Mouse (Mus musculus): ENCODE measurements at regions not wholly inside any gene's neighbourhood (a gene's known extent, or its start where the extent isn't known, plus 50 kb on each side); places are given as distances from the start of the nearest gene placed in this dataset.
"Not testable (repeated sequence)": the region's sequence is repeated elsewhere in the genome, so short reads cannot be mapped to it uniquely, and the experiment has no call there.

DNA sequence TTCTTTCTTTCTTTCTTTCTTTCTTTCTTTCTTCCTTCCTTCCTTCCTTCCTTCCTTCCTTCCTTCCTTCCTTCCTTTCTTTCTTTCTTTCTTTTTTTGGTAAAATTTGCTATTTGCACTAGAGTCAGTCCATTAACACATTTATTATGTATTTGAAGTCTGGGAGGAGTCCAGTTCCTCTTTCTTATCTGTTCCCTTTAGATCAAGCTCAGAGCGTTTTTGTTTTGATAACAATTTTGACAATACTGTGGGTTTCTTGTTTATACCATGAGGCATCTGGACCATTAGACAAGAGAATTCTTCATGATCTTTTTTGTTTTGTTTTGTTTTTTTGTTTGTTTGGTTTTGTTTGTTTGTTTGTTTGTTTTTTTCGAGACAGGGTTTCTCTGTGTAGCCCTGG lies 52.3 kb upstream of the Cttnbp2 start:
- not testable (repeated sequence) for DNase-seq (ENCODE audit: low read depth, low spot score)

DNA sequence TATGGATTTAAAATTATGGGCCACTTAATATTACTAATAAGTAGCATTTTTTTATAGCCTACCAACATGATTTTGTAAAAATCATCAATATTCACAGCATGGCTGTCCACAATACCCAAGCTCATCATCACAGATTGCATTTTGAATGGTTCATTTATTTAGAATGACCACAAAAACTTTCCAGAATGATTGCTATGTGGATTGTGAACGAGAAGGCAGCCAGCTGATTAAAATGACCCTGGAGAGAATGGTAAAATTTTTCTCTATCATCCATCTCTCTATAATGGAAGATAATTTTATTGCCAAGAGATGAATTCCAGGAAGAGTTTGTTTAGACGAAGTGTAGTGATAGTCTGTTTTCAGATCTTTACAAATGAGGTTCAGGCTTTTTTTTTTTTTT lies 54.6 kb upstream of the Cttnbp2 start:
- DNase-seq (ENCODE audit: low read depth, low spot score): no peak

DNA sequence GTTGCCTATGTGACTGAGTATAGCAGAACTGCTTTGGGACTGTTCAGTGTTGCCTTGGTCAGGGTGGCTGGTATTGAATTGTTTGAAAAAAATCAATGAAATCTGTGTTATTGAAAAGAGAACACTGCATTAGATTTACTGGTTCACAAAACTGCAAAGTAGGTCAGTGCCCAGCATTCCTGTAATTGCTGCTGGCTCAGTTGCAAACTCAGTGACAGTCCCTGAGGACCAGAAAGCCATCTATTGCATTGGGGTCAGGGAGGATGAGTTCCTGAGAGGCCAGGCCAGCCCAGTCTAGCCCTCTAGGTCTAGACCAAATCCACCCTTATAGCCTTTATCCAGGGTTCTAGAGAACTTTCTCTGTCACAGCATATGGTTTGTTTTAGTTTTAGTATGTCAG lies 63.9 kb upstream of the Cttnbp2 start:
- no peak for DNase-seq (ENCODE audit: low read depth, low spot score)

DNA sequence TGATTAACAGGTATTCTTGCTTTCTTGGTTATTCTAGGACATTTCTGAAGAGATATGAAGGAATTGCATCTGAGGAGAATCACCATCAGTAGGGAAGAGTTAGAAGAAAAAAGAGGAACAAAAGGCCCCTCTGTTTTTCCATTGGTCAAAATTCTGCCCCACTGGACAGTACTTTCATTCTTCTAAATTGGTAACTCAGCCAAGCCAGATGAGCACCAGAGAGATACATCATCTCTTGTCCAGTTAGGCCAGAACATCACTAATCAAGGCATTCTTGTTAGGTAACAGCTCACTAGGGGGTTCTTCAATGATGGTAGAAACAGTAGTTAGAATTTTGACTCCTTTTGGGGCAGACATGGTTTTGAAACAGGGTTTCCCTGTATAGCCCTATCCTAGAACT lies 74.8 kb upstream of the Cttnbp2 start:
- no peak for DNase-seq (ENCODE audit: low read depth, low spot score)

DNA sequence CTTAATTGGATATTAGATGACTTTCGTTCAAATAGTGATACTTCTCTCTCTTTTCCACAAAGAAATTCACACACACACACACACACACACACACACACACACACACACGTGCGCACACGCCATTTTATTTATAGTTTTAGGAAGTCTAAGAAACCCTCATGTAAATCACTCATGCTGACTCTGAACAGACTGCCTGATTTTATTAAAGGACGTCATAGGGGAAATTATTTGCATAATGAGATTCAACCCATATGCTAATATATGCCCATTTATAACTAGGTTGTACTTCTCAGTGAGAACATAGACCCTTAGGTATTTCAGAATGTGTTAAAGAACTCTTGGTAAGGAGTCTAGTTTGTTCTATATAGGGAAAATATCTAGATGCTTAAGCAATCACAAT lies 82.0 kb upstream of the Cttnbp2 start:
- no peak for DNase-seq (ENCODE audit: low read depth, low spot score)

DNA sequence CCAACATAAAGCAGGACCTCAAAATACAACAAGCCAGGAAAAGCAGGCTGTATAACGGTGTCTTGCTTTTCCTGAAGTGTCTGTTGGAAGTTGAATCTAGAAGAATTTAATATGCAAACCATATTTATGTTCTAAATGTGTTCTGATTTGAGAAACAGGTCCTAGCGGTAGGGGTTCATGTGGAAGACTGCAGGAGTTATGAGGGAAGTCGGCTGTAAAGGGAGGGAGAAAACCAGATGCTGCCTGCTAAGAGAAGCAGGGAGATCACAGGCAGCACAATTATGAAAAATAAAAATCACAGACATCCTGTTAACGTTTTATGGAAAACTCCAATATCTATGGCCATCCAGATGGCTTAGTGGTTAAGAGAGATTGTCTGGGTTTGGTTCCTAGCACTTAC lies 85.0 kb upstream of the Cttnbp2 start:
- DNase-seq (ENCODE audit: low read depth, low spot score): no peak

DNA sequence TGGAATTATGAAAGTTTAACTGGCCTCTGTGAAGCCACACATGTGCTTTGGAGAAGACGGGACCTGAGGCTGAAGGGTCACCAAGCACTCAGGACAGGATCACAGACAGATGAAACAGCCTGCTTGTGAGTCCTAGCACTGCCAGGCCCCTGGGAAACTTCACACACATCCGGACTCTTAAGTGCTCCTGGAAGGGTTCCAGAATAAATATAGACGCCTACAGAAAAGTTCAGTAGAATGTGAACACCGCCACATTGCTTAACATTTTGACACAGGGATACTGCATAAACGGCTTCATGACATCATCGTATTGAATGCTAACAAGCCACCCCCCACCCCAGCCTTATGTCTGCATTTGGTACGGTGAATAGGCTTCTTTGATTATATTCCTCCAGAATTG lies 87.3 kb upstream of the Cttnbp2 start:
- DNase-seq (ENCODE audit: low read depth, low spot score): no peak

DNA sequence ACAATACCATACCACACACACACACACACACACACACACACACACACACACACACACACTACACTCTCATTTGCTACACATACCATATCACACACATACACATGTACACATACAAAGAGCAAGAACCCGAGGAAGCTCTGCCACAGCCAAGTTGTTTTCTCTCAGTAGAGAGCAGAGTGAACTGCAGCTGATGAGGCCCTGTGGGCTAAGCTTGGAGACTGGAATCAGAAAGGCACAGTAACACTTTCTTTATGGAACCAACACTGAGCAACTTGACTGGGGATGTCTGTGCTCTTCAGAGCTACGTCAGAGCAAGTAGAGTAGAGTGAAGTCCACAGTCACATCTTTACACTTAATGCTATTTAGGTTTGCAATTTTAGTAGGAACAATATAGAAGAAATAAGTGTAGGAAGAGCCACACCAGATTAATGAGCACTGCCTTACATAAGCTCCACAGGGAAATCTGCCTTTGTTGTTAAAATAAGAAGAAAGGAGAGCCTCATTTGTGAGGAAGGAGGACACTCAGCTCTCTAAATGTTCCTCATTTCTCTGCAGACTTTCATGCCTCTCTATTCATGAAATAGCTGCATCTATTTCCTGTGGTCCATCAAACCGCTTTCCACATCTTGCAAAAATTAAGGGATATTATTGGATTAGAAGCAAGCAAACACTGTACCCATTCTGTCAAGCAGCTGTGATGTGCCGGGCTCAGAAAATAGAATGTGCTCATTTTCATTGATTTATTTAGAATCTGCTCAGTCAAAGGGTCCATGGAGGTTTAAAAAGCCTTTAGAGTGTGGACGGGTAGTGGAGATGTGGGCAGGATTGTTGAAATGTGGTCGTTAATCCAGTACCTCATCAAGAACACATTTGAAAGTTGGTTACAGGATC lies 107.0 kb upstream of the Cttnbp2 start:
- no peak for DNase-seq (ENCODE audit: low read depth, low spot score)

DNA sequence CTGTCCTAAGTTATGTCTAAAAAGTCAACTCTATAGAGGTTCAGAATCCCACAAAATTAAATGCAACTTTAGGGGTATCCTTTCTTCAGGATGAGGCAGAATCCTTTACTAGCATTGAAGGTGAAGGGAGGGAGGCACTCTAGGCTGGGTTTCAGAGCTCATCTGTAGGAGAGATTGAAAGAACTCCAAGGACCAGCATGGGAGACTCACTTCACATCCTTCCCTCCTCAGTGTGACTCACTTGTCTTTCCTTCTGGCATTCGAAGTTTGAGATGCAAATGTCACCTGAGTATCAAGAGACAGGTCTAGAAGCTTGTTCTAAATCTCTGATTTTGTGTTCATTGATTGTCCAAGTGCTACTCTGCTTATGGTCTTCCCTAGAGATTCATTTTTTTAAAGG lies 113.9 kb upstream of the Cttnbp2 start:
- no peak for DNase-seq (ENCODE audit: low read depth, low spot score)

DNA sequence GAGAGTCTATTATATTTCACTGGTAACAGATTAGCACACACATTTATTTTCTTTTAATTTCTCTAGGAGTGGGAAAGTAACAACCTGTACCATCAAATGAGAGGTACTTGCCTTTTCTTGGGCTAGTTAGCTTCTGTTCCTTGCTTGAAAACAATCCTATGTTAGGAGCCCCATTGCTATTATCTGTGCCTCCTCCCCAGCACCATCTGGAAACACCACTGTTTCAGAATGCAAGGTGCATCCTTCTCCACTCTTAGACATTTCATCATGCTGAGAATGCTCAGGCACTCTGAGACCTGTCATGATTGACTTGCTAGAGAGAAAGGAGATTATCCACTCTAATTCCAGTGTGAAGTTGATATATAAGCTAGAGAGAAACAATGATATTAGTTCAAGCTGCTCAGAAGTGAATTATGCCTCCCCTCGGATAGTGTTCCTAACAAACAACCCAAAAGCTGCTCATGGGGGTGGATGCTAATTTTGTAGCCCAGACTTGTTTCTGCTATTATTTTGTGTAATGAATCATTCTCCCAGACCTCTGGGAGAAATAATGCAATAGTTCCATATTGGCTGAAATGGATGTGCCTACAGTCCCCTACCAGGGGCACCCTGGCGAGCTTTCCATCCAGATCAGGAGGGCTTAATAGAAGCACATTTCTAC lies 119.0 kb upstream of the Cttnbp2 start:
- DNase-seq (ENCODE audit: low read depth, low spot score): no peak

DNA sequence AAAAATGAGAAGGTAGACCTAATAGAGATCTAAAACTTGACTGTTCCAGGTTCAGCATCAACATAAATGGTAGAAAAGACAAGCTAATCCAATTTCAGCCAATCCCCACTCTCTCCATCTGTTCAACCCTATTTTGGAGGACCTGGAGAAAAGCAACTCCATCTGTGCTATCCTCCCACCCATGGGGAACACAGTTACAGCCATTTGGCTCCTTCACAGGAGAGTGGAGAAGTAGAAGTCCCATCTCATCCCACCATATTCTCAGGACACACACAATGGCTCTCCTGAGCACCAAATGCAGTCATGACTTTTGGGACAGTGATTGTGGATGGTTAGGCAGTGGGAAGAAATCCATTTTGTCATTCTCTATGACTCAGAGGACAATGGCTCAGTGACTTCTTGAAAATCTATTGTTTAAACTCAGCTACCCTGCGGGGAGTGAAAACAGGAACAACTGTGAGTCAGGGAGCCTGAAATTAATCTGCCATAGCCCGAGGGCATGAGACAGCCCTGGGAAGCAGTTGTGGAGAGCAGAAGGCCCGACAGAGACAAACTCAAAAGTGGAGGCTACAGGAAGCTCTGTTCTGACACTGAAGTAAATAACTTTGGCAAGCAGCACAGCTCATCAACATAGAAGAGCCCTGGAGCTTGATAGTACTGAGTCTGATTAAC lies 125.2 kb upstream of the Cttnbp2 start:
- DNase-seq (ENCODE audit: low read depth, low spot score): peak; percentile 35

DNA sequence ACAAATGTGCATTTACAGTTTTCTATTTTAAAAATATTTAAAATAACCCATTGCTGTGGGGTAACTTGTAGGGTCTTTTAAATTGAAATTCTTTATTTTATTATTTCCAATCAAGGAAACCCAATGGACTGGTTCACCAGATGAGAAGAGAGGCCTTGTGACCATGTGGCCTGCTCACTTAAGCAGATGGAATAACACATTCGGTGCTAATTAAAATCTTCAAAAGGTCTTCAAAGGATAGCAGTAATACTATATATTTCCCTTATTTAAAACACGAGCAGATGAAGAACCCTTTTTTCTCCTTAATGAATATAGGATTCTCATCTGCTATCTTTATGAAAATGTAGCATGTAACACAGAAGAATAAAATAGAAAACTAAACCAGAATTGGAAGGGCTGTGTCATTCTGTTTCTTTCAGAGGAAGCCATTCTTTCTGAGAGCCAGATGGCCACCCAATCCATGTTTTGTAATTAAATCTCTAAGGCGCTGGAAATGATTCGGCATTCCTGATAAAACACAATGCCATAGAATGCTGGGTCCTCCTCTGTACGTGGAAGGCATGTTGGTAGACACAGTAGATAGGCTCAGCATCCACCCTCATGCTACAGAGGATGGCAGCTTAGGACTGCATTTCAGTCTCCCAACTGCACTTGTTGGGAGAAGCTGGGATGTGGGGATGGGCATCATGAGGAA lies 134.4 kb upstream of the Cttnbp2 start:
- DNase-seq (ENCODE audit: low read depth, low spot score): no peak

DNA sequence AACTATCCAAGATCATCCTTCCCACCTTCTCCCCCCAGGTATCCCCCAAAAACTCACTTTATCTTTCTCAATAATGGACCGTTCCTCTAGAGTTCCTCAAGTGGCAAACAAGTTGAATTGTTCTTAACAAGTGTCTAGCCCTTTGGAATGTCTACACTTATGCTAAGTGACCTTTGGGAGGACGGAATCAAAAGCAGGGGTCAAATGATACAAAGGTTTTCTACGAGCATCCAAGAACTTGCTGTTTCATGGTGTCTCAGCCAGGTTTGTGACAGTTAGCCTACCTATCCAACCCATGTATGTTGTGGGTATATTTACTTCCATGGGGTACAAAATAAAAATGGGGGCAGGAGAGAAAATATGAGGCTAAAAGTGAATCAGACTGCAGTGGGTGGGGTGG lies 136.7 kb upstream of the Cttnbp2 start:
- DNase-seq (ENCODE audit: low read depth, low spot score): peak; percentile 65

DNA sequence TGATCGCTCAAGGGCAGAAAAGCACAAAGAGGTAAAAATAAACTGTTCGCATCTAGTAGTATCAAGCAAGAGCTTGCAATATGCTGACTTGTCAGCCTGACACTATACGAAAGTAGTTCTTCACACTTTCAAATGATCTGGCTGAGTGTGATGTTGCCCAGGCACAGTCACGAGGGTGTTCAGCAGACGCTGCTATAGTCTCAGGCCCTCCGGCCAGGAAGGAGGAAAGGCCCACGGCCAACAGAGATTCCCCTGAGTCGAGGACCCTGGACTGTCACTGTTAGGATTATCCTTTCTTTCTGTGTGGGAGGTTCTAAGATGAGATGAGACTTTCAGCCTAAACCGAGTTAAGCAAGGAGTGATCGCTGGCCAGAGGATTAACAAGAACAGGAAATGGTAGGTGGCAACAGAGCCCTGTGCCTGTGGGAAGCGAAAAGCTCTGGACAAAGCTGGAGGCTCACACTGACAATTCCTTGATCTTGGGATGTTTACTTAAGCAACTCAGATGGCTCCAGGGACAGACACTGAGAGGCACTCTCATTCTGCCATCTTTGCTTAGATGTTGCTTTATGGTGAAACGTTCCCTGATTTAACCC lies 137.5 kb upstream of the Cttnbp2 start:
- no peak for DNase-seq (ENCODE audit: low read depth, low spot score)

DNA sequence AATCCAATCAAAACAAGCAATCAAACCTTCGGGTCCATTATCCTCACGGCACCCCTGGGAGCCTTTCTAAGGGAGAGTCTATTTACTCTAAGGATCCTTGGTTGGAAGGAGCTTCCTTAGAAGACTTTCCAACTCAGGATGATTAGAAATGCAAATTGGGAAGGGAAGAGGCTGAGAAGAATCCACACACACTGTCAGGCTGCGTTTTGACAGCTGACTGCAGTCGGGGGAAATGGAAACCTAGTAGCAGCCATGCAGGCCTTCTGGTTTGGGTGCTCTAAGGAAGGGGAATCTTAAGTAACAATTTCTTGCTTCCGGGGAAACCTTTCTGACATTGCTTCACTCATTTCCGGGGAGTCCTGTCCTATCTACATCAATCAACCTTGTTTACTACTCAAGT lies 139.6 kb upstream of the Cttnbp2 start:
- peak; percentile 7 for DNase-seq (ENCODE audit: low read depth, low spot score)

DNA sequence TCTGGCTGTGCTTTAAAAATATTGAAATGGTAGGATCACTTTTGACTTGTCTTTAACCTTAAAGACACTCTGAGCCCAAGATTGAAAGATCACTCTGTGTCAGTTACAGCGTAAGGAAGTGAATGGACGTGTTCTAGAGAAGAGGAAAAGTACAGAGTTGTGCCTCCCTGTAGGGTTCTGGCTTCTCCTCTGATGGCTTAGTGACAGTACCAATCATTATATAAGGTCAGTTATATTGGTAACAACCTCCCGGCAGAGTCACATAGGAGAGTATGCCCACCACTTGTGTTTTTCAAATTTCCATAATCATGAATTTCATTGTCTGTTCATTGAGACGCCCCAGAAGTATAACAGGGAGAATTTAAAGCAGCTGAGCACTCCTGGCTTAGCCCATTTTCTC lies 141.6 kb upstream of the Cttnbp2 start:
- no peak for DNase-seq (ENCODE audit: low read depth, low spot score)

DNA sequence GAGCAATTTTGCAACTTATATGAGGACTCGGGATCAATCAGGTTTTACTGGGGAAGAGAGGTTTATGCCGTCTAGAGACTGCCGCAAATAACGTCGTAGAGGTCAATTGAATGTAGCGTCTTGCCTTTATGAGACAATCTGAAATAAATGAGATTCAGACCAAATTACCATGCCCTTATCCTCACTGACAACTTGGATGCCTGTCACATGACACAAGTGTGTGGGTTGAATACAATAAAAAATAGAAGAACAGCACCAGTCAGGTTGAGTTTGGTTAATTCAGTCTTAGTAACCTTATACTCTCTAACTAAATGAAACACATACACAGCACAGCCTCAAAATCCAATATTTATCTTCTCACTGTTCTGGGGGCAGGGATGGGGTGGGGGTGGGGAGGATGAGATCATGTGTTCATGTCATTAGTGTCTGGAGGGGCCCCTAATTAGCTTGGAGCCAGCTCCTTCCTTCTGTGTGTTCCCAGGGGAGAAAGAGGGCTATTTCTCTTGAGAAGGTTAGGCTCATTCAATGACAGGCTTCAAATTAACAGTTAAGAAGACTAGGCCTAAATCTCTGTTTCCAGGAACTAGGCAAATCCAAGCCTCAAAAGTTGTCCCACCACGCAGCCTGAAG lies 142.2 kb upstream of the Cttnbp2 start:
- no peak for DNase-seq (ENCODE audit: low read depth, low spot score)

DNA sequence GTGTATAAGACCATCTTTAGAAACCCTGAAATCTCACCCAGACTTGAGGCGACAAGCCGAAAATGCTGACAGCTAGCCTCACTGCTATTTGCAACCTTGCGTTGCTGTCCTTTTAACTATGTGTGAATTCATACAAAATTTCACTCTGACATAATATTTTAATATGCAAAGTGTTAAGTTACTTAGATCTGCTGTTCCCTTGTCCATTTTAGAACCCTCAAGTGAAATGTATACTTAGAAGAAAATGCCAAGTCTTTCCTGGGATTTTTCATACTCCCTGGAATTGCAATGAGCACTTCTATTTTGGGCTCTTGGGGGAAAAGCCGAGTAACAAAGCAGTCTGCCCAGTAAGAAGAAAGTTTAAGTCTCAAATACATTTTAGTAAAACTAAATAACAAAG lies 150.0 kb upstream of the Cttnbp2 start:
- no peak for DNase-seq (ENCODE audit: low read depth, low spot score)

DNA sequence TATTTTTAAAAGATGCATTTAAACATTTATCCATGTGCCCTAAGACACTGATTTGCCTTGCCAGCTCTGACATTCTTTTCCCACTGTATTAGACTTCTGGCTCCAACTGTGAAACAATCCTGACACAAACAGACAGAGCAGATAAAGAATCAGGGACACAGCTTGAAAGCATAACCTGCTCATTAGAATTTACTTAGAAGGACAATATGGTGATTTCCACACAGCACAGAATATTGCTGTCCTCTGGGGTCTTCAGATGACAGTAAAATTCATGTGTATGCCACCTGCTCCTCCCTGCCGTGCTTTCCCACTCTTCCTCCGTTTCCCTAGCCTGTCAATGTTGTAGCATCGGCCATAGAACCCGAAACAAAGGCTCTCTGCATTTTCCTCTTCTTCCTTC lies 151.3 kb upstream of the Cttnbp2 start:
- DNase-seq (ENCODE audit: low read depth, low spot score): no peak

DNA sequence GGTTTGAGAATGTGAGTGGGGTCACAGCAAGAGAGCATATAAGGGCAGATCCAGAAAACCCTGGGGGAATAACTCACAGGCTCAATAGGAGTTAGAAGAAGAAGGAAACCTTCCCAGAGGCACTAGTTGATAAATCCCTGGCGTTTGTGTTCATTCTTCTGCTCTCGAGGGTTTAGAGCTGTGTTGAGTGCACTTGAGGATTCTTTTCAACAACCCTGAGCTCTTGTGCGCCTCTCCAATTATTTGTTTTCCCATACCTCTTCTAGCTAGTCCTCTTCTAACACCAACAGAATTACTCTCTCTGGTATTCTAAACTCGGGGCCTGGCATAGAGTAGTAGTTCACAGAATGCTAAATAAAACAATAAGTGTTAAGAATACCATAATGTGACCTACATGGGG lies 151.9 kb upstream of the Cttnbp2 start:
- DNase-seq (ENCODE audit: low read depth, low spot score): no peak

DNA sequence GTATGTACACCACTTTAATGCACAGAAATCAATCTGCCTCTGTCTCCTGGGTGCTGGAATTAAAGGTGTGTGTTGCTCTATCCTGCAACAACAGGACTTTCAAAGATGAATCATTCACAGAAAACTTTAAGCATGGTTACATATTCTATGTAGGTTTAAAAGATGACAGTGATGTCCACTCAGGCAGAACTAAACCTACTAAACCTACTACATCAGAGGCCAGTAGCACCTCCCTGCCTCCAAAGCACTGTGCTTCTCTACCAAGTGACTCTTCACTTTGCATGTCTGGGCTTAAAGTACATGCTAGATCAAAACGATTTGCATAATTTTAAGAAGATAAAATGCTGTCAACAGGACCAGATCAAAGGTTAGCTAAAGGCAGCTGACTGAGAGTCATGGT lies 156.0 kb upstream of the Cttnbp2 start:
- DNase-seq (ENCODE audit: low read depth, low spot score): no peak

Data from ZHBTc4 (cell line).